Mouse (Mus musculus) brain, embryonic 14.5 days (tissue): ENCODE measurements around the gene Armc3. TPM values are rescaled to one million over a fixed set of nuclear protein-coding genes. Genes with fewer than 3 reads are reported as not detected.

Experiments used
- DNase-seq: peaks from one replicate; pipeline ENCODE4 v3.0.0-alpha.2; 2011; ENCODE audit warnings: low read depth
- CTCF ChIP-seq: fragments of 200-500 bp; IDR thresholded peaks from 2 replicates; pipeline ENCODE4 v1.5.1; 2012; ENCODE audit warnings: inconsistent platforms, mild to moderate bottlenecking, moderate library complexity, borderline replicate concordance; ENCODE audit not compliant: insufficient read depth, insufficient read length; ENCODE audit errors: extremely low read depth
- POLR2A ChIP-seq: fragments of 200-500 bp; IDR thresholded peaks from 2 replicates; pipeline ENCODE4 v1.6.1; 2012; ENCODE audit warnings: mild to moderate bottlenecking, inconsistent platforms, borderline replicate concordance; ENCODE audit not compliant: poor library complexity, insufficient read depth, insufficient read length, severe bottlenecking; ENCODE audit errors: extremely low read depth
- polyA plus RNA-seq: library from polyadenylated mRNA; depleted of rRNA; stranded (reverse); fragments of >200 nt; gene quantifications from 2 replicates; pipeline ENCODE4 v1.2.3, GENCODE M21; 2012; rRNA removed

The Armc3 gene
- polyA plus RNA-seq, 1 experiment = 0.90 TPM

DNA sequence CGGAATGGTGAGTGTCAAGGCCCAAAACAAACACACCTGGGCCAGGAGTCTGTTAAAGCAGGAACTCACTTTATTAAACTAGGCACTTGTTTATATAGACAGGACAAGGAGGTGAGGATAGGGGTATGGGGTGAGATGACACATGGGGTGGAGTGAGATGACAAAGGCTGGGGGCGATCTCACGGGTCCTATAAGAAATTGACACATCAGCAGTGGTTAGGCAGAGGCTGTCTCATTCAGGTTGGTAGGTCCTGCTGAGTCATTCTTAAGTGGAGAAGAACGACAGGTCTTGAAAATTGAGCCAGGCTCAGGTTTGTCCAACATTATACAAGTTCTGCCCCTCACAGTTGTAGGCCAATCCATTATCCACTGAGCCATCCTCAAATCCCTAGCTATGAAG is 128.7 kb downstream of the Armc3 start:
- no peak for DNase-seq
- no peak for TF ChIP-seq POLR2A
- no peak for TF ChIP-seq CTCF

DNA sequence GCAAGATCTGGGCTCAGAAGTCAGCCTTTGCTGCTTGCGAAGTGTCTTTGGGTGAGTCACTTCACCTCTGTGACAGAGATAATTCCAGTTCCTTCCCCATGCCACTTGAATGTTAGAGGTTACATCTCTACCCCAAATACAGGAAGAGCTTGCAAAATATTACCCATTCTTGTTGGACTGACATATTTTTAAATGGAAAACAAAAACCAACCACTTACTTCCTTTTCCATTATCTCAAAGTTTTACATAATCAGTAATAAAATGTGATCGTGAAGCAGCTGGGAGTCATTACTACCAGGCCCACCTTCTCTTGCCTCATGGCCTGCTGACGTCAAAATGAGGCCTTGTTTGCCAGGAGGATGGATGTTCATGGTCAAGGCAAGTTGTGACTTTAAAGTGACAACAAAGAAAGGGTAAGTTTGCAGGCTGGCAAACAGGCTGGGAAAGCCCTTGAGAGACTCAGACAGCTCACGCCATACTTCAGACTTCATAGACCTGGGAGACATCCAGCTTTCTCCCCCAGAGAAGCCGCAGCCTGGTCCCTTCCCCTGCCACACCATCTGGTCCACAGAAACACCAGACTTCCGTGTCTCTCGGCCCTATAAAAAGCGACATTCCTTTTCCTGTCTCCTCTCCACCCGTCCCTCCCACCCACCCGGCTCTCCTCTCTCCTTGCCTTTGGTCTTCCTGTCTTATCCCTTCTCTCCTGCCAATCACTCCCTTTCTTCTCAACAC is 145.0 kb downstream of the Armc3 start:
- TF ChIP-seq POLR2A = no peak
- DNase-seq = peak; percentile 56

DNA sequence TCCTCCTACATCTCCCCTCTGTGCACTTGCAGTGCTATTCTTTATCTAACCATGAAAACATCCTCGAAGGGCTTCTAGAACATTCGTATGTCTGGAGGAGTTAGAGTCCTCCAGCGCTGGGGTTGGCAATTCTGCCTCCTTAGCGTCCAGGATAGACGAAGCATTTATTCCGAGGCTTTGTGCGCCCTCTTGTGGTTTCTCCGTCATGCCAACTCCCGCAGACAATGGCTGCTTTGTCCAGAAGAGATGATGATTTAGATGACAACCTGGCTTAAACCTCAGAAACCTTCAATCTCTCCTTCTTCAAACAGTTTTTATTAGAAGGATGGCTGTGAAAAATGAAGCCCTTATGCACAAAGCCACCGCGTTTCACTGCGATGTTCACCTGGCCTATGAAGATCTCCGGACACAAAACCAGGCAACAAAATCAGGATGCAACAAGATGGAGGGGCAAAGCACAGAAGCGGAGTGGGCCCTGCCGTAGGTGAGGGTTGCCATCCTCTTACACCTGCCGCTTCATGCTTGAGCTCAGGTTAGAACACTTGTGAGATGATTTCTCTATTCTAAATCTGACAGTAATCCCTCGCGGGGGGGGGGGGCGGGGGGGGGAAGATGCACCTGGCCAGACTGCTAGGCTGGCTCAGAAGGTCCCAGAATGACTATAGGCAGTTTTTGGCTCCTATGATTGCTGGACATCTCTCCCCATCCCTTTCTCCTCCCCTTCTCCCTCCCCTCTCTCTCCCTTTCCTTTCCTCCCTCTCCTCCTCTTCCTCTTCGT is 145.7 kb downstream of the Armc3 start:
- DNase-seq = peak; percentile 95
- TF ChIP-seq POLR2A (no peak), CTCF (peak; percentile 92)

DNA sequence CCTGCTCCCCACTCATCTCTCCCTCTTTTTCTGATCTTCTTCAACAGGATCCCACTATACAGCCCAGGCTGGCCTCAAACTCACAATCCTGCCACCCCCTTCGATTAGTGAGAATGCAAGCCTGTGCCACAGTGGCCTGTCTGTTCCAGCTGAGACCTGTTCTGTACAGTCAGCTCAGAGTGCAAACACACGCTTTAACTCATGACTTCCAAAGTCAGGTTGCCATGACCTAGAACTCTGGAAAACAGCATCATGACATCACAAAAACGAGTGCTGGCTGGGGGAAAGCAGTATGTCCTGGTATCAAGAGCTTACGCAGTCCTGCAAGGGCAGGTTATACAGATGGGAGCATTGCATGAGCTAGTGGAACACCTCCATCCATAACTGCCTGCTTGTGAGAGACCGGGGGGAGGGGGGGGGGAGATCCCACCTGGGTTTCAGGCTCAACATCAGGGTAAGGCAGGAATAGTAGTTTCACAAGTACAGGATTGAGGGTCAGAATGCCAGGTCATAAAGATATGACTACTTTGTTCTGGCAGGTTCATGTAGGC is 146.4 kb downstream of the Armc3 start:
- TF ChIP-seq CTCF (no peak), POLR2A (no peak)
- peak; percentile 26 for DNase-seq

DNA sequence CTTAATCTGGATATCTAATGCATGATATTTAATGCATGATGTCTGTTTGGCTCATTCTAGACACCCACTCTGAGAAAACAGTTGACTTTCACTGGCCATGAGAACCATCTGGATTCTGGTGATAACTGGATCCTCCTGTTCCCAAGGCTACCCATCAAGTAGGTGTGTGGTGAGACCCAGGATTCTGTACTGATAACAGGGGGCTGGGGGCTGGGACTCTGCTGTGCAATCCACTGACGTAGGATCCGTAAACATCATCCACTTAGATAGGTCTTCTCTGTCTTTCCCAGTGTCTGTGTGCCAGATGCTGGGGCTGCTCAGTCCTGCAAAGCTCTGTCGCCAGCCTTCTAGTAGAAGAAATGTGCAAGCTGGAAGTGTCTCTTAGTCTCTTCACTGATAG is 149.4 kb downstream of the Armc3 start:
- no peak for DNase-seq
- no peak for TF ChIP-seq CTCF
- TF ChIP-seq POLR2A = no peak

DNA sequence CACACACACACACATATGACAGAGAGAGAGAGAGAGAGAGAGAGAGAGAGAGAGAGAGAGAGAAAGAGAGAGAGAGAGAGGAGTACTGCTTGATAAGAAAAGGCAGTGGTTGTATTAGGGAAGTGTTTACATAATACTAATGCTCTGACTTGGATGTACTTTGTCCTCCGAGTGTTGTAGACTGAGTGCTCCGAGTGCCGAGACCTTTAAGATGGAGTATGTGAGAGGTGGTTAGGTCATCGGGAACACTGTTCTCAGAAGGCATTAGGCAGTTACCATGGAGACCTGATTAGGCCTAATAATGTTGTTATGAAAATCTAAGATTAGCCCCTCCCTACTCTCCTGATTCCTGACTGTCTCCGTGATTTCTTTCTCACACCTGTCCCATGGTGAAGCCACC is 151.1 kb downstream of the Armc3 start:
- no peak for TF ChIP-seq POLR2A
- TF ChIP-seq CTCF = no peak
- no peak for DNase-seq

DNA sequence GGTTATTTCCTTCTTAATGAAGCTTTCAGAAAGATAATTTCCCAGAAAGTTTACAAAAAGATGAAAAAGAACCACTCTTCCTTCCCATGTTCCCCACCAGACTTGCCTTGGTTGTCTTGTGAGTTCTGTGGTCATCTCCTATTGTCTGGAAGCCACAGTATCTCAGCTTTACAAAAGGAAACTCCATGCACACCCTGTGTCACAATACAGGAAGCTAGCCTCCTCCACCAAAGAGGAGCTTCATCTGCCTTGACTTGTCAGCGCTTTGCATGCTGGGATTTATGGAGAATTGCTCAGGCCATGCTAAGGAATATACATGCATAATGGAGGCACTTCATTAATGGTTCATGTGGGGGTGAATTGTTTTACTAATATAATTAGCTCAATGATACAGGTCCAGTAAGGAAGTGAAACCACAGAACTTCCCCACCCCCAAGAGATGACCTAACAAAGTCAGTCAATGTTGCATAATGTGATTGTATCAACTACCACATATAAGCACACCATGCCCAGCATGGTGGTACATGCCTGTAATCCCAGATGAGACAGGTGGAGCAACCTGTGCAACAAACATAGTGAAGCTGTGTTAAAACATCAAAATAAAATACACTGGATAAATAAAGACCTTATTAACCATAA is 152.6 kb downstream of the Armc3 start:
- TF ChIP-seq POLR2A (no peak), CTCF (no peak)
- DNase-seq = no peak

DNA sequence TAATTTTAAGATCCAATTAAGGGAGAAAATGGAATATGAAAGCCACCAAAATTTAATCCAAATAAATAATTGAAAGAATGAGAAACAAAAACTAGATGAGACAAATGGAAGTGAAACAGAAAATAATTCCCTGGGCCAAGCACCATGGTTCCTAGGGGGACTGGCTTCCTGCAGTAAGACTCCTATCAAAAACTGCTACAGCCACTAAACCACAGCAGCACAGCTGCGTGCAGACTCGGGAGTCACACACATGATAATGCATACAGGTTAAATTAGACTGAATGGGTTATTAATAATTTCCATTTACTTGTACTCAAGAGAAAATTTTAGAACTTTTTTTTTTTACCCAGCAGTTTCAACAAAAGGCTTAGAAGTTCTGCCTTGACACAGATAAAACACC is 154.1 kb downstream of the Armc3 start:
- no peak for TF ChIP-seq POLR2A
- no peak for TF ChIP-seq CTCF
- DNase-seq = no peak

Other genes starting within 250 kb of the Armc3 start
- gene Pip4k2a, start 201.2 kb upstream of the Armc3 start, polyA plus RNA-seq = 13.3 and 17.9 TPM in 2 replicates
- 0.38 and 0.66 TPM in 2 replicates for gene 4930426L09Rik, start 201.0 kb upstream of the Armc3 start, polyA plus RNA-seq
- 7.0 and 7.4 TPM in 2 replicates for gene Msrb2, start 172.1 kb downstream of the Armc3 start, polyA plus RNA-seq
- 0.61 and 1.2 TPM in 2 replicates for gene Ptf1a, start 246.4 kb downstream of the Armc3 start, polyA plus RNA-seq